Mouse (Mus musculus) limb, embryonic 13.5 days (tissue): ENCODE results near the gene Gng12. TPM values are rescaled to one million over a fixed set of nuclear protein-coding genes. Genes with fewer than 3 reads are reported as not detected.
"Not testable (repeated sequence)": the region's sequence is repeated elsewhere in the genome, so short reads cannot be mapped to it uniquely, and the experiment has no call there.

Experiments
- ATAC-seq: fragments of 200-750 bp; cut with Nextera tagmentation; 2 replicates; pipeline ENCODE4 v1.8.0; 2017; ENCODE audit warnings: low read depth, moderate number of reproducible peaks, moderate TSS enrichment; ENCODE audit not compliant: low FRiP score
- H3K27ac ChIP-seq: fragments of 300-500 bp; sonication (generic); 2 replicates; pipeline ENCODE4 v1.5.1; 2015; ENCODE audit warnings: inconsistent platforms, mild to moderate bottlenecking, moderate library complexity
- H3K27me3 ChIP-seq: fragments of 300-500 bp; sonication (generic); 2 replicates; pipeline ENCODE4 v1.6.1; 2015; ENCODE audit warnings: mild to moderate bottlenecking, inconsistent platforms
- H3K36me3 ChIP-seq: fragments of 300-500 bp; sonication (generic); 2 replicates; pipeline ENCODE4 v1.6.1; 2015; ENCODE audit warnings: inconsistent platforms, mild to moderate bottlenecking, moderate library complexity
- H3K4me1 ChIP-seq: fragments of 300-500 bp; sonication (generic); 2 replicates; pipeline ENCODE4 v1.6.1; 2015; ENCODE audit warnings: inconsistent platforms
- H3K4me2 ChIP-seq: fragments of 300-500 bp; sonication (generic); replicated peaks from 2 replicates; pipeline ENCODE4 v1.6.1; 2015; ENCODE audit warnings: inconsistent platforms, mild to moderate bottlenecking, moderate library complexity
- H3K4me3 ChIP-seq: fragments of 300-500 bp; sonication (generic); 2 replicates; pipeline ENCODE4 v1.5.1; 2015; ENCODE audit warnings: moderate library complexity, mild to moderate bottlenecking, inconsistent platforms
- H3K9ac ChIP-seq: fragments of 300-500 bp; sonication (generic); 2 replicates; pipeline ENCODE4 v1.6.1; 2015; ENCODE audit warnings: mild to moderate bottlenecking, inconsistent platforms
- H3K9me3 ChIP-seq: fragments of 300-500 bp; sonication (generic); 2 replicates; pipeline ENCODE4 v1.6.1; 2016; ENCODE audit warnings: inconsistent platforms
- WGBS: fragments of 180-500 bp; shearing (Covaris S2); methylation state at CpG from one replicate; pipeline ENCODE4 v1.1.7; 2015; 5-methylcytosine and 5-hydroxymethylcytosine counted together
- polyA plus RNA-seq: library from polyadenylated mRNA; unstranded; fragments of >200 nt; fragmentation: Nextera tagmentation; extraction: Ambion mirVana; gene quantifications from 2 replicates; pipeline ENCODE4 v1.2.1, GENCODE M21; 2015

The Gng12 gene
- polyA plus RNA-seq, 1 experiment from 2014 or later: 58.5 TPM

DNA sequence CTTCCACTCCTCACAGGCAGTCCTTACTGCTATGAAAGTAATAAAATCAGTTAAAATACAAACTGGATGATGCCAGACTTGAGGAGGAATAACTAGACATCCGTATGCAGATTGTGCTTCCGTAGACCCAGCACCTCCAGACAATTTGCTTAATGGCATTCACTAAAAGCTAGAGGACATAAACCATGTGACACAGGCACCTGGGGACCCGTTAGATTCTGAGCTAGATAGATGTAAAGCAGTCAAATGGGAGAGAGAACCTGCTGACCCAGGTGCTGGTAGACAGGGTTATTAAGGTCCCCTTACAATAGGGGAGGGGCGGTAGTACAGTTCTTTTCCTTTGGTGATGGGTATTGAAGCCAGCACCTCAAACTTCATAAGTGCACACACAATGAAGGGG, 127.5 kb downstream of the Gng12 start:
- Histone ChIP-seq H3K4me3 (no peak overlapping the region), H3K4me1 (no peaks in the 10 kb centered on the region), H3K27ac (no peak overlapping the region), H3K27me3 (no peaks in the 10 kb centered on the region), H3K9me3 (no peaks in the 10 kb centered on the region), H3K4me2 (no peak overlapping the region), H3K36me3 (no peaks in the 10 kb centered on the region), H3K9ac (no peak overlapping the region)
- 75% methylated on average over 4 of the region's 4 CpGs for WGBS
- no peak for ATAC-seq

DNA sequence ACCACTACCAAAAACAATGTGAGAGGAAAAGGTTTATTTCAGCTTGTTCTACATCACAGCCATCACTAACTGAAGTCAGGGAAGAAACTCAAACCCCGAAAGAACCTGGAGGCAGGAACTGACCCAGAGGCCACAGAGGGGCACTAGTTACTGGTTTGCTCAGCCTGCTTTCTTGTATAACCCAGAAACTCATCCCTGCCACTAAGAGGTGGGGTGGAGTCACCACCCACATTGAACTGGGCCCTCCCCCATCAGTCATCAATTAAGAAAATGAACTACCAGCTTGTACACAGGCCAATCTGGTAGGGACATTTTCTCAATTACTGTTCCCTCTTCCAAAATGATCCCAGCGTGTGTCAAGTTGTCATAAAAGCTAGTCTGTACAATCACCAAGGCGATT, 130.5 kb downstream of the Gng12 start:
- Histone ChIP-seq H3K27me3 (peaks cover 6% of the 10 kb centered on the region; the same call in 1 of the 2 replicates), H3K27ac (no peak overlapping the region), H3K36me3 (no peaks in the 10 kb centered on the region), H3K4me2 (no peak overlapping the region), H3K4me3 (no peak overlapping the region), H3K9me3 (no peaks in the 10 kb centered on the region), H3K4me1 (no peaks in the 10 kb centered on the region), H3K9ac (no peak overlapping the region)
- ATAC-seq: no peak
- 39% methylated on average over 3 of the region's 3 CpGs for WGBS

DNA sequence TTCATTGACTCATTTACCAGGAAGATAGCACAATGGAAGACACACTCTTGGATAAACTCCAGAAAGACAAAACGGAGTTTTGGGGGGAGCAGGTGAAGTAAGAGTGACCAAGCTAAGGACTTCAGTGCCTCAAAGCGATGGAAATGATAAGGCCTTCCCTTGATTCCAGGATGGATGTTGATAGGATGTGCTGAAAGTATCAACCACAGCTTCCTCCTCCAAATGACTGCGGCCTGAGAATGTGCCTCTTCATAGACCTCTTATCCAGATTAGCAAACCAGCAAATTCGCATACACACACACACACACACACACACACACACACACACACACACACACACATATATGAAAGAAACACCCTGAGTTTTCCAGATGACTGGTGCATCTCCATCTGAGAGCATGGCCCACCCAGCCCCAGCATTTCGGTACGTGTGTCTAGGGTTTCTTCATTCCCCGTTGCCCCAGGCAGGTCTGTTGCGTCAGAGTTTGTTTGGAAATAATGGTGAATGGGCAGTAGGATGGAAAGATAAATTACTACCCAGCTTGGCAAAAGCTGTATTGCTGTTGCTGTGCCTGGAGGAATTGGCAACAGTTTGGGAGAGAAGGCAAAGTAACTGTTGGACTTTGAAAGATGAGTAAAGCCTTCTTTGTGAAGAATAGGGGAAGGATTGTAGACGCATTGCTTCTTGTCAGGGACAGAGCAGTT, 131.4 kb downstream of the Gng12 start:
- H3K9ac ChIP-seq: no peak overlapping the region
- no peaks in the 10 kb centered on the region for H3K4me1 ChIP-seq
- no peaks in the 10 kb centered on the region for H3K36me3 ChIP-seq
- no peak overlapping the region for H3K4me3 ChIP-seq
- 74% methylated on average over 8 of the region's 9 CpGs for WGBS
- H3K9me3 ChIP-seq: no peaks in the 10 kb centered on the region
- no peak overlapping the region for H3K4me2 ChIP-seq
- H3K27me3 ChIP-seq: peaks cover 6% of the 10 kb centered on the region; the same call in 1 of the 2 replicates
- no peak overlapping the region for H3K27ac ChIP-seq
- no peak for ATAC-seq

DNA sequence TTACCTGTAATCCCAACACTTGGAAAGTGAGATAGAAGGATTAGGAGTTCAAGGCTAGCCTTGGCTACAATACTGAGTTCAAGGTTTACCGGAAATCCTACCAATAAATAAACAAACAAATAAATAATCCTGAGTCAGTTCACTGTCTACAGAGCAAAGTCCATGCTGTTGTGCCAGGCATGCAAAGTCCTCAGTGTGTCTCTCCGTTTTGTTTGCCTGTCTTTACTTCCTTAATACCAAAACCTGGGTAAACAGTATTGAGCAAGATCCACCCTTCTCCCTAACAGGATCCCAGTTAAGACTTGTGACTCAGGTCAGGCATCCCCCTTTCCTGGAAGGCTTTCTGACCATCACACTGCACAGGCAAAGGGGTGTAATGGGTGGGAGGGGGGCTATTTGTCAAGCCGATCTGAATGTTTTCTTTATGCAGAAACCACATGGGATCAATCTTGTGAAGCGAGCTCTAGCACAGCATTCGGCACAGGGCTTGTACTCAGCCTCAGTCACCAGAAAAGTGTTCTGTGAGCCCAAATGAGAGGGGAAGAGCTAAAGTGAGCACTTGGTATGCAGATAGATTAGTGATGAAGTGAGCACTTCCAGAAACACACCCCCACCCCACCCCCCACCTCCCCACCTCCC, 133.2 kb downstream of the Gng12 start:
- Histone ChIP-seq H3K4me3 (no peak overlapping the region), H3K27me3 (peaks cover 6% of the 10 kb centered on the region; the same call in 1 of the 2 replicates), H3K4me1 (no peaks in the 10 kb centered on the region), H3K36me3 (no peaks in the 10 kb centered on the region), H3K9me3 (no peaks in the 10 kb centered on the region), H3K4me2 (no peak overlapping the region), H3K9ac (no peak overlapping the region), H3K27ac (no peak overlapping the region)
- WGBS: 40% methylated on average over 5 of the region's 5 CpGs
- no peak for ATAC-seq

DNA sequence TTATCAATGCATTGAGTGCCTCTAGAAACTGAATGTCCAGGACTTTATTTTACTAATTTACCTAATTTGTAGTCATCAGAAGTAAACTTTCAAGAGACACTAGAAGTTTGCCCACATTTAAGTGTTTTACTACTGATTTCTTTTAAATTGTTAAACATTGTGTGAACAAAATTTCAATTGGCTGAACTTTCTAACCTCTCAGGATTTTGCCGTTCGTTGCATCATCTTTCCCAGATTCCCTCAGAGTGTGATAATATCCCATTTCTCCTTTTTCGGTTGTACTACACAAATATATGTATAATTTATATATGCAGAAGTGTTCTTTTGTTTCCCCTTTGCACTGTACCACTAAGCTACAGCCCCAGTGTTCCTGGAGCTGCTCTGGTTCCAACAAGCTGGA, 133.8 kb downstream of the Gng12 start:
- ATAC-seq: no peak

DNA sequence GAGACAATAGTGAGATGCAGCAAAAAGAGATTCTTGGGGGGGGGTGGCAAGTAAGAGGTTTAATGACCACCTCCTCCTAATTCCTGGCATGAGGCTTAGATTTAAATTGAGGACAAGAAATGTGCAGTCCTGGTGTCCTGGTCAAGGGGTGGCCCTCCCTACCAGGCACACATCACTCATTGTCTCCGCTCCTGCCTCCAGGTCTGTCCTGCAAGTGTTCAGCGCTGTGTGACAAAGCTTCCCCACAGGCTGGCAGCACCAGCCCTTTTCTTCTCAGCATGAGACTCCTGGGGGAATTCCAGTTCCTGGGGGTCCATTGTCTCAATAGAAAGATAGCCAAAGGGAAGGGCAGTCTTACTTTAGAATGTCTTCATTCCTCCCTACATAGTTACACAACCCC, 134.2 kb downstream of the Gng12 start:
- WGBS: 47% methylated on average over 2 of the region's 2 CpGs

More for the DNA sequence above, 133.8 kb downstream of the Gng12 start:
- H3K4me3 ChIP-seq: no peak overlapping the region
- no peaks in the 10 kb centered on the region for H3K36me3 ChIP-seq
- H3K4me1 ChIP-seq: no peaks in the 10 kb centered on the region
- no peak overlapping the region for H3K27ac ChIP-seq
- no peak overlapping the region for H3K9ac ChIP-seq
- peaks cover 6% of the 10 kb centered on the region; the same call in 1 of the 2 replicates for H3K27me3 ChIP-seq
- H3K4me2 ChIP-seq: no peak overlapping the region
- no peaks in the 10 kb centered on the region for H3K9me3 ChIP-seq
- WGBS: 54% methylated on average over 3 of the region's 3 CpGs

DNA sequence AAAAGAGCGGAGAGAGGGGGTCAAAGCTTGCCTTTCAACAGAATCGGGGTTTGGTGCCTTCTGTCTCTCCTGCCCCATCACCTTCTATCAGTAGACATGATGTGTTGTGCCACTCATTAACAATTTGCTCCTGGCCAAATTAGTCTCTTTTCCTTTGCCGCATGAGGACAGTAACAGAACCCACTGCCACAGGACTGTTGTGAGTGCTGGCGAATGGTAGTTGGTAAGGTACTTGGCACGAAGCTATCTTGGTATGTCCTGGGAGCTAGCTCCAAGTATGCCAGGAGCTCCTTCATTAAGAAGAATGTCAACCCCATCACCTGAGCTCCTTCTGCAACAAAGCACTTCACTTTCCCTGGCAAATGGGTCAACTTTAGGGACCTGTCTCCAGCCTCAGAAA, 134.6 kb downstream of the Gng12 start:
- ATAC-seq: no peak
- Histone ChIP-seq H3K27me3 (peaks cover 6% of the 10 kb centered on the region; the same call in 1 of the 2 replicates), H3K4me2 (no peak overlapping the region), H3K4me3 (no peak overlapping the region), H3K36me3 (no peaks in the 10 kb centered on the region), H3K9me3 (no peaks in the 10 kb centered on the region), H3K9ac (no peak overlapping the region), H3K27ac (no peak overlapping the region), H3K4me1 (peaks cover 6% of the 10 kb centered on the region)
- 72% methylated on average over 5 of the region's 5 CpGs for WGBS

More for the DNA sequence above, 134.2 kb downstream of the Gng12 start:
- ATAC-seq: no peak
- Histone ChIP-seq H3K36me3 (no peaks in the 10 kb centered on the region), H3K9me3 (no peaks in the 10 kb centered on the region), H3K4me3 (no peak overlapping the region), H3K27me3 (peaks cover 6% of the 10 kb centered on the region; the same call in 1 of the 2 replicates), H3K4me1 (peaks cover 2% of the 10 kb centered on the region; the same call in 1 of the 2 replicates), H3K27ac (no peak overlapping the region), H3K9ac (no peak overlapping the region), H3K4me2 (no peak overlapping the region)

DNA sequence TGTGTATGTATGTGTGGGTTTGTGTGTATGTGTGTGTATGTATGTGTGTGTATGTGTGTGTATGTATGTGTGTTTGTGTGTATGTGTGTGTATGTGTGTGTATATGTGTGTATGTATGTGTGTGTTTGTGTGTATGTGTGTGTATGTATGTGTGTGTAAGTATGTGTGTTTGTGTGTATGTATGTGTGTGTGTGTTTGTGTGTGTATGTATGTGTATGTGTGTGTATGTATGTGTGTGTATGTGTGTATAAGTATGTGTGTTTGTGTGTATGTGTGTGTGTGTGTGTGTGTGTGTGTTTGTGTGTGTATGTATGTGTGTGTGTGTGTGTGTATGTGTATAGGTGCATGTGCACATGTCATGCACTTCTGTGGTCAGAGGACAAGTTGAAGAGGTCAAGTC, 136.4 kb downstream of the Gng12 start:
- H3K36me3 ChIP-seq, H3K27me3 ChIP-seq: not testable (repeated sequence)

DNA sequence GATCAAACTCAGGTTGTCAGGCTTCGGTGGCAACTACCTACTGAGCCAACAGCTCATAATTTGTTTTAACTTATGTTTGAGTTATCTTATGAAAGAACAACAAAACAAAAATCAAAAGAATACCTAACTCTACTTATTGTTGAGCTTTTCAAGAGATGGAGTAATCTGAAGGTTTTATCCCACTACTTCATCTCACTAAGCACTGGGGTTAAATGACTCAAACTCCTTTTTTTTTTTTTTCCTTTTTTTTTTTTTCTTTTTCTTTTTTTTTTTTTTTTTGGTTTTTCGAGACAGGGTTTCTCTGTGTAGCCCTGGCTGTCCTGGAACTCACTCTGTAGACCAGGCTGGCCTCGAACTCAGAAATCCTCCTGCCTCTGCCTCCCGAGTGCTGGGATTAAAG, 136.8 kb downstream of the Gng12 start:
- WGBS: 93% methylated on average over 3 of the region's 4 CpGs
- not testable (repeated sequence) for ATAC-seq

More for the DNA sequence above, 136.4 kb downstream of the Gng12 start:
- not testable (repeated sequence) for ATAC-seq, H3K27ac ChIP-seq, H3K9me3 ChIP-seq, H3K4me3 ChIP-seq, H3K4me1 ChIP-seq, H3K4me2 ChIP-seq, H3K9ac ChIP-seq

DNA sequence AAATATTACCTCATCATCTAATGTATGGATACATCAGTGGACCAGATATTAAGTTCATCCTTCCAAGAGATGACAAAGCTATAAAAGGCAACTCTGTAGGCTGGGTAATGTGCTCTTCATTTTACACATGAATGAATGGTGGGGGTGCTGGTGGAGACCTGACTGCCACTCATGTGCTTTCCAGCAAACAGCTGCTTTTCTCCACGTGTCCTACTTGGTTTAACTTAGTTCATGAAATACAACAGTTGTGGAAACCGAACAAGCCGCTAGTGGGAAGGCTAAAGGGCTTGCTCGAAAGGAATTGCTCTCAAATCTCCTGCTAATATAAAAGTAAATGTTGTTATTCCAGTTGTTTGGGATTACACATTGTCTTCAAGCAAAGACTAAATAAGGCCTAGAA, 137.4 kb downstream of the Gng12 start:
- Histone ChIP-seq H3K9me3 (no peaks in the 10 kb centered on the region), H3K4me2 (no peak overlapping the region), H3K27me3 (peaks cover 6% of the 10 kb centered on the region; the same call in 1 of the 2 replicates), H3K4me1 (peaks cover 14% of the 10 kb centered on the region), H3K27ac (no peak overlapping the region), H3K4me3 (no peak overlapping the region), H3K36me3 (no peaks in the 10 kb centered on the region), H3K9ac (no peak overlapping the region)
- 68% methylated on average over 4 of the region's 4 CpGs for WGBS
- ATAC-seq: no peak

More for the DNA sequence above, 136.8 kb downstream of the Gng12 start:
- H3K4me3 ChIP-seq, H3K9ac ChIP-seq, H3K36me3 ChIP-seq, H3K9me3 ChIP-seq, H3K27ac ChIP-seq, H3K4me2 ChIP-seq, H3K27me3 ChIP-seq: not testable (repeated sequence)
- peaks cover 11% of the 10 kb centered on the region for H3K4me1 ChIP-seq

DNA sequence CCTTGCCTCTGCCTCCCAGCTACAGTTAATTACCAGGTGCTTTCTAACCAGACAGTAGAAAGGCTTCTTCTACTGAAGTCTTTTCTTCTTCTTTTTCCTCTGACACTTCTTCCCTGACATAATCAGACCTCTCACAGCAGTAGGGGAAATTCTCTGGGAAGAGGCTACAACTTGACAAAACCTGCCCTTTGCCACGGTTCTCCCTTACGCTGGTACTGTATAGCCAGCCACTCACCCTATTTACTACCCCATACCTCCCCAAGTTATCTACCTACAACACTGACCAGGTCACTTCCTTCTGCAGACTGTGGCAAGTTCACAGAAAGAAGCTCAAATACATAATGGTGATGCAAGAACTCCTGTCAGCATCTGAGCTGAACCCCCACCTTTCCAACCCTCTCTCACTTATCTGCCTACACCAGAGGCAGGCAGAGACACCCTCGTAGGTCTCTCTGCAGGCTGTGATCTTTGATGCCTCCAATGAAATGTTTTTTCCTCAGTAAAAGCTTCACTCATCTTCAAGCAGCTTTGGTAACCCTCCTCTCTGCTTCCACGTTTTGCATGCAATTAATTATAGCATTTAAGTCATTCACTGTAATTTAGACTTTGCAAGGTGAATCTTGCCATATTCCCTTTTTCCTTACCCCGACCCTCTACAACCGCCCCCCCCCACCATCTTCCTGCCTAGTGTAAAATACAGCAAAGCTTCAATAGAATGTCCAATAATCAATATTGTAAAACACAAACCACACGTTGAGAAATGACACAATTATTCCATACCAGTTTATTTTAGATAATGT, 138.3 kb downstream of the Gng12 start:
- no peak overlapping the region for H3K27ac ChIP-seq
- 58% methylated on average over 7 of the region's 7 CpGs for WGBS
- peak overlapping the region; percentile 17; the same call in 1 of the 2 replicates for H3K4me2 ChIP-seq
- H3K4me3 ChIP-seq: no peak overlapping the region
- no peak for ATAC-seq
- H3K4me1 ChIP-seq: peaks cover 14% of the 10 kb centered on the region
- H3K27me3 ChIP-seq: 0 out of 2 replicates have a peak, but pooled peaks cover 3% of the 10 kb centered on the region
- H3K36me3 ChIP-seq: no peaks in the 10 kb centered on the region
- H3K9me3 ChIP-seq: no peaks in the 10 kb centered on the region
- H3K9ac ChIP-seq: 0 out of 2 replicates have a peak overlapping the region, but pooled peaks have one; percentile 8
